Mouse (Mus musculus) intestine, postnatal 0 days (tissue): Measurements from ENCODE around the gene Dazap1. TPM values are rescaled to one million over a fixed set of nuclear protein-coding genes. Genes with fewer than 3 reads are reported as not detected.

Experiments used
- ATAC-seq: fragments of 200-750 bp; cut with Nextera tagmentation; 2 replicates; pipeline ENCODE4 v1.8.0; 2017; ENCODE audit warnings: mild to moderate bottlenecking, moderate TSS enrichment, moderate library complexity
- H3K27ac ChIP-seq: fragments of 300-500 bp; sonication (generic); 2 replicates; pipeline ENCODE4 v1.5.1; 2014; ENCODE audit warnings: mild to moderate bottlenecking, low read depth, low read length, moderate library complexity
- H3K27me3 ChIP-seq: fragments of 300-500 bp; sonication (generic); replicated peaks from 2 replicates; pipeline ENCODE4 v1.6.1; 2014; ENCODE audit warnings: low read length, mixed read lengths; ENCODE audit not compliant: control insufficient read depth, insufficient read depth
- H3K36me3 ChIP-seq: fragments of 300-500 bp; sonication (generic); 2 replicates; pipeline ENCODE4 v1.6.1; 2014; ENCODE audit warnings: mild to moderate bottlenecking, moderate library complexity; ENCODE audit not compliant: control insufficient read depth, insufficient read depth
- H3K4me1 ChIP-seq: fragments of 300-500 bp; sonication (generic); replicated peaks from 2 replicates; pipeline ENCODE4 v1.6.1; 2014; ENCODE audit warnings: antibody characterized with exemption, low read length, mixed read lengths; ENCODE audit not compliant: control insufficient read depth, insufficient read depth
- H3K4me2 ChIP-seq: fragments of 300-500 bp; sonication (generic); replicated peaks from 2 replicates; pipeline ENCODE4 v1.6.1; 2014; ENCODE audit warnings: low read depth, mild to moderate bottlenecking, moderate library complexity
- H3K4me3 ChIP-seq: fragments of 300-500 bp; sonication (generic); 2 replicates; pipeline ENCODE4 v1.5.1; 2014; ENCODE audit warnings: low read depth, low read length
- H3K9ac ChIP-seq: fragments of 300-500 bp; sonication (generic); 2 replicates; pipeline ENCODE4 v1.6.1; 2014; ENCODE audit warnings: mild to moderate bottlenecking, low read depth, low read length
- H3K9me3 ChIP-seq: fragments of 300-500 bp; sonication (generic); 2 replicates; pipeline ENCODE4 v1.6.1; 2016; ENCODE audit warnings: mixed run types; ENCODE audit not compliant: control insufficient read depth
- CTCF ChIP-seq: sonication (generic); IDR thresholded peaks from 2 replicates; pipeline ENCODE4 v1.5.1; 2016; ENCODE audit warnings: low read depth, mild to moderate bottlenecking, control low read depth, antibody characterized with exemption, moderate library complexity
- WGBS: fragments of 180-500 bp; shearing (Covaris S2); extraction: QIAGEN DNeasy Blood & Tissue Kit; methylation state at CpG from one replicate; pipeline ENCODE4 v1.1.7; 2014; 5-methylcytosine and 5-hydroxymethylcytosine counted together
- polyA plus RNA-seq: library from polyadenylated mRNA; unstranded; fragments of >200 nt; fragmentation: Nextera tagmentation; extraction: Ambion mirVana; gene quantifications from 2 replicates; pipeline ENCODE4 v1.2.1, GENCODE M21; 2015

The Dazap1 gene
- polyA plus RNA-seq, 1 experiment from 2014 or later = 26.6 TPM

DNA sequence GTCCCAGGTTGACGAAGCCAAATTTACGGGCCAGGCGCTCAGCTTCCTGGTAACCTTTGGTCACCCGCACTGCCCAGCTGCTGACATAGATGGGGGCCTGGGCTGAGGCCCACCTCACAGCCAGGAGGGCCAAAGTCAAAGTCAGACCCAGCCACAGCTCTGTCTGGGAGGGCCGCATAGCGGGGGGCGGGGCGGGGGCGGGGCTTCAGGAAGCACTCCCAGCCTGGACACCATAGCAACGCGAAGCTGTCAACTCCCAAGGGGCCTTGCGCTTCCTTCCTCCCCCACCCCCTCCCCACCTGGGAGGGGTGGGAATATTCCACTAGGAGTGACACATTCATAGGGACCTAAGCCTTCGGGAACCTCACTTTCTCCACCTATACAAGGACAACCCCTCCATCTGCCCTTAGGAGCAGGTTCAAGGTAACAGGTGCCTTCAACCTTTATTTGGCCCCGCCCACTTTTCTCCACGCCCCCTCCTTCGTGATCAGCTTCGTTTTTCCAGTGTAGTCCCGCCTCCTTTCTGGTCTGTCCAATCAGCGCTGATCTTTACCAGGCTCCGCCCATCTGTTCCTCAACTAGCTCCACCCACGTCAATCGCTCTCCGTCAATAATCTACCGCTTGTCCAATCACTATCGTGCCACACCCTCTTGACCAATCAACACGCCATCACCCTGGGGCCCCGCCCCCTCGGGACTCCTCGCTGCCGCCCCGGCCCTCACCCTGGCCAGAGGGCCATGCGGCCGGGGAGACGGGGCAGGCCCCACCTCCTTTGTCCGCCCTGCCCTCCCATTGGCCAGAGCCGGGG is 68.2 kb downstream of the Dazap1 start, which contains the start of the genes Pcsk4 and Reep6:
Pcsk4 (minus strand) TSS at position 226 of the 809 bp plus-strand sequence.
Reep6 (plus strand) TSS at position 681 of the 809 bp plus-strand sequence.
- H3K4me2 ChIP-seq = peak within 1 kb of the TSS; percentile 81
- WGBS = 2% methylated on average over 36 of the region's 36 CpGs
- H3K9me3 ChIP-seq = no peaks in the 10 kb centered on the region
- peak within 1 kb of the TSS; percentile 43 for H3K9ac ChIP-seq
- H3K27ac ChIP-seq = peak within 1 kb of the TSS; percentile 82
- H3K27me3 ChIP-seq = no peaks in the 10 kb centered on the region
- no peaks in the 10 kb centered on the region; the same call in 1 of the 2 replicates for H3K4me1 ChIP-seq
- H3K36me3 ChIP-seq = peaks cover 6% of the 10 kb centered on the region
- peak within 1 kb of the TSS; percentile 49 for H3K4me3 ChIP-seq
- no peak for TF ChIP-seq CTCF
- ATAC-seq = peak; percentile 85

DNA sequence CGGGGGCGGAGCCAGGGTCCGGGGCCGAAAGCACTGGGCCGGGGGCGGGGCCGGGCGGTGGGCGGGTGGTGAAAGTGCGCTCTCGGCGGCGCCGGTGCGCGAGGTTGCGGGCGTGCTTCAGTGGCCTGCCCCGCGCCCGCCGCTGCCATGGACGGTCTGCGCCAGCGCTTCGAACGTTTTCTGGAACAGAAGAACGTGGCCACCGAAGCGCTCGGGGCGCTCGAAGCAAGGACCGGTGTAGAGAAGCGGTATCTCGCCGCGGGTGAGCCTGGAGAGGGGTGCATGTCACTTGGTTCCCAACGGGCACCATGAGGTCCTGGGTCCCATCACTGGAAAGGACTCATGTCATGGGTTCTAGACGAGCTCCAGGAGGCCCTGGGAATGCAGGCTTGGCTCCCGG is 68.8 kb downstream of the Dazap1 start:
- H3K4me1 ChIP-seq = no peaks in the 10 kb centered on the region; the same call in 1 of the 2 replicates
- no peaks in the 10 kb centered on the region for H3K27me3 ChIP-seq
- H3K4me2 ChIP-seq = peak overlapping the region; percentile 81
- 2% methylated on average over 35 of the region's 41 CpGs for WGBS
- peak overlapping the region; percentile 82 for H3K27ac ChIP-seq
- H3K9me3 ChIP-seq = no peaks in the 10 kb centered on the region
- no peak for TF ChIP-seq CTCF
- H3K4me3 ChIP-seq = peak overlapping the region; percentile 49
- ATAC-seq = no peak
- H3K36me3 ChIP-seq = peaks cover 12% of the 10 kb centered on the region
- peak overlapping the region; percentile 43 for H3K9ac ChIP-seq

DNA sequence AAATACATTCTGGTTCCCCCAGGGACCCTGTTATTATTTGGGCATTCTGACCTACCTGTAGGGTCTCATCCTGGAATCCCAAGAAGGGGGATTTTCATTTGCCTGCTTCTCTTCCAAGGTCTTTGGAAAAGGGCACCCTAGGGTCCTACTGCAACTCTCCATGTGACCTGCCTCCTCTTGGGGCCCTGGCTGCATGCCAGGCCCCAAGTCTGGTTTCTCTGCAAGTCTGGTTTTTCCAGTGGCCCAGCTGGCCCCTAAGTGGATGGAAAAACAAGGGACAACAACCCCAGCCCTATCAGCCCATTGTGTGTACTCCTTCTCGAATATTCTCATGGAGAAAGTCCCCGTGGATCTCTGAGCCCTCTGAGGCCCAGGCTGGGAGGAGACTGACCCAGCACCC is 69.6 kb downstream of the Dazap1 start:
- Histone ChIP-seq H3K36me3 (peaks cover 20% of the 10 kb centered on the region), H3K27me3 (no peaks in the 10 kb centered on the region), H3K4me1 (no peaks in the 10 kb centered on the region; the same call in 1 of the 2 replicates), H3K9me3 (no peaks in the 10 kb centered on the region), H3K9ac (peak overlapping the region; percentile 44; the same call in 1 of the 2 replicates), H3K4me2 (peak overlapping the region; percentile 81), H3K4me3 (peak overlapping the region; percentile 49), H3K27ac (peak overlapping the region; percentile 82)
- WGBS = 36% methylated on average over 2 of the region's 2 CpGs
- no peak for TF ChIP-seq CTCF
- no peak for ATAC-seq

DNA sequence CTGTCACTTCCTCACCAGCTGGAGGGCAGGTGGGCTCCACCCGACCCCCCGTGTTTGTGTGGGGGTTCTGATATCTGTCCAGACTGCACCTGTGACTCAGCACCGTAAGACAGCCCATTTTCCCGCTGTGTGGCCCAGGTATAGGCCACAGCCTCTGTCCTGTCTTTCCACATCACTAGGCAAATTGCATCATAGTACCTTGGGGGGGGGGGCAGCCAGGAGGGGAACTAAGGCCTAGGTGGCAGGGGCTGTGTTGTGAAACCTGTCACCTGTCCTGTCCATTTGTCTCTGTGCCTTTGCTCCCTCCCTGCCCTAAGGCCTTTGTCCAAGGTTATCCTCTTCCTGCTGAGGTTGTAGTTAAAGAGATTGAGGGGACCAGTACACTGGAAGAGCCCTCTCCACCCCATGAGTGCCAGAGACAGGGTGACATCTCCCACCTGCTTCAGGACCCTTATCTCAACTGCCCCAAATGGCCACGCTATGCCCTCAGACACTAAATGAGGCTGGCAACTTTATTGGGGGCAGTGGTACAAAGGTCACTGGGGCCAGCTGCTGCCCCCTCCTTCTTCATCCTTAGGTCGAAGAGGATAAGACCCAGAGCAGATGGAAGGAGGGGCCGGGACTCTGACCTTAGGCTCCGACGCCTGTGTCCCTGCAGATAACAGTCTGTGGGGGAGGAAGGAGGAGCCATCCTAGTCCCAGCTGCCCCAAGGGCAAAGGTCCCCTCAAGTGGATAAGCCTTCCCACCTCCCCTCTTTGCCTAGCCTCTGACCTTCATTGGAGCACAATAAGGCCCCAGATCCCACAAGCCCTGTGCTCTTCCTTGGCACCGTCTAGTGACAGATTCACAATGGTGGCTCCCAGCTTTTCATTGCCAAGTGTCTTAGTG is 70.6 kb downstream of the Dazap1 start:
- peak; percentile 59 for ATAC-seq

DNA sequence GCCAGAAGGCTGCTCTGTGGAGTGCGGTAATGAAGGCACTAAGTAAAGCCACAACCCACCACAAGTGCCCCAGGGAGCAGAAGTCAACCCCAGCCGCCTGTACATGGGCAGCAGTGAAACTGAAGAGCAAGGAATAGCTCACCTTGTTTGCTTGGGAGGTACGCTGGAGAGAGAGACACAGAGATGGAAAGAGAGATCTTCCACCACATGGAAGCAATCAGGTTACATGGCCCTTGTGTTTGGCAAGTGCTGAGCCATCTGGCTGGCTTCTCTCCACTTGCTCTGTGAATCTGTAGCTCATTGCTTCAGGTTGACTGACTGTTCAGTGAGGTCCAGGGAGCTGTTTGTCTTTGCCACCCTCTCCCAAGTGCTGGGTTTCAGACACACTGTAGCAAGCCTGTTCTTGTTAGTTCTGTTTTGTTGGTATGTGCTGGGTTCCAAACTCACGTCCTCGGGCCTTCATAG is 71.3 kb downstream of the Dazap1 start:
- no peaks in the 10 kb centered on the region for H3K9me3 ChIP-seq
- peak overlapping the region; percentile 81 for H3K4me2 ChIP-seq
- peak overlapping the region; percentile 26; the same call in 1 of the 2 replicates for H3K9ac ChIP-seq
- ATAC-seq = no peak
- H3K4me3 ChIP-seq = no peak overlapping the region
- H3K36me3 ChIP-seq = peaks cover 22% of the 10 kb centered on the region
- TF ChIP-seq CTCF = no peak
- peak overlapping the region; percentile 82 for H3K27ac ChIP-seq
- whole genome bisulfite sequencing = 52% methylated on average over 5 of the region's 5 CpGs
- no peaks in the 10 kb centered on the region for H3K27me3 ChIP-seq
- H3K4me1 ChIP-seq = no peaks in the 10 kb centered on the region; the same call in 1 of the 2 replicates

More for the DNA sequence above, 70.6 kb downstream of the Dazap1 start:
- H3K4me1 ChIP-seq = no peaks in the 10 kb centered on the region; the same call in 1 of the 2 replicates
- H3K4me2 ChIP-seq = peak overlapping the region; percentile 81
- peaks cover 22% of the 10 kb centered on the region for H3K36me3 ChIP-seq
- no peak for TF ChIP-seq CTCF
- H3K27me3 ChIP-seq = no peaks in the 10 kb centered on the region
- peak overlapping the region; percentile 26; the same call in 1 of the 2 replicates for H3K9ac ChIP-seq
- 31% methylated on average over 10 of the region's 10 CpGs for WGBS
- peak overlapping the region; percentile 49 for H3K4me3 ChIP-seq
- no peaks in the 10 kb centered on the region for H3K9me3 ChIP-seq
- peak overlapping the region; percentile 82 for H3K27ac ChIP-seq
